Mouse (Mus musculus) stomach, embryonic 16.5 days (tissue): ENCODE results near the gene Tes3-ps. TPM values are rescaled to one million over a fixed set of nuclear protein-coding genes. Genes with fewer than 3 reads are reported as not detected.

Experiments
- ATAC-seq: fragments of 200-750 bp; cut with Nextera tagmentation; 2 replicates; pipeline ENCODE4 v1.8.0; 2017; ENCODE audit warnings: moderate number of reproducible peaks, moderate TSS enrichment; ENCODE audit not compliant: insufficient read depth, low FRiP score
- H3K27ac ChIP-seq: fragments of 300-500 bp; sonication (generic); 2 replicates; pipeline ENCODE4 v1.5.1; 2014; ENCODE audit warnings: low read length
- H3K27me3 ChIP-seq: fragments of 300-500 bp; sonication (generic); 2 replicates; pipeline ENCODE4 v1.6.1; 2014; ENCODE audit warnings: low read length, control low read depth, mixed read lengths; ENCODE audit not compliant: control insufficient read depth, insufficient read depth
- H3K36me3 ChIP-seq: fragments of 300-500 bp; sonication (generic); 2 replicates; pipeline ENCODE4 v1.6.1; 2014; ENCODE audit warnings: low read length; ENCODE audit not compliant: control insufficient read depth, insufficient read depth
- H3K4me1 ChIP-seq: fragments of 300-500 bp; sonication (generic); 2 replicates; pipeline ENCODE4 v1.6.1; 2014; ENCODE audit warnings: low read length, control low read depth, mixed read lengths; ENCODE audit not compliant: control insufficient read depth, insufficient read depth
- H3K4me2 ChIP-seq: fragments of 300-500 bp; sonication (generic); 2 replicates; pipeline ENCODE4 v1.6.1; 2014; ENCODE audit warnings: low read depth, low read length, mixed read lengths
- H3K4me3 ChIP-seq: fragments of 300-500 bp; sonication (generic); replicated peaks from 2 replicates; pipeline ENCODE4 v1.5.1; 2014; ENCODE audit warnings: mild to moderate bottlenecking, low read length
- H3K9ac ChIP-seq: fragments of 300-500 bp; sonication (generic); 2 replicates; pipeline ENCODE4 v1.6.1; 2014; ENCODE audit warnings: low read length
- H3K9me3 ChIP-seq: fragments of 300-500 bp; sonication (generic); replicated peaks from 2 replicates; pipeline ENCODE4 v1.6.1; 2016; ENCODE audit warnings: low read length, control low read depth; ENCODE audit not compliant: control insufficient read depth
- WGBS: fragments of 180-500 bp; shearing (Covaris S2); extraction: QIAGEN DNeasy Blood & Tissue Kit; methylation state at CpG from one replicate; pipeline ENCODE4 v1.1.7; 2014; 5-methylcytosine and 5-hydroxymethylcytosine counted together
- polyA plus RNA-seq: library from polyadenylated mRNA; unstranded; fragments of >200 nt; fragmentation: Nextera tagmentation; extraction: Ambion mirVana; gene quantifications from 2 replicates; pipeline ENCODE4 v1.2.1, GENCODE M21; 2015

Gene Tes3-ps
- 0.74 and 1.2 TPM in 2 replicates for polyA plus RNA-seq

DNA sequence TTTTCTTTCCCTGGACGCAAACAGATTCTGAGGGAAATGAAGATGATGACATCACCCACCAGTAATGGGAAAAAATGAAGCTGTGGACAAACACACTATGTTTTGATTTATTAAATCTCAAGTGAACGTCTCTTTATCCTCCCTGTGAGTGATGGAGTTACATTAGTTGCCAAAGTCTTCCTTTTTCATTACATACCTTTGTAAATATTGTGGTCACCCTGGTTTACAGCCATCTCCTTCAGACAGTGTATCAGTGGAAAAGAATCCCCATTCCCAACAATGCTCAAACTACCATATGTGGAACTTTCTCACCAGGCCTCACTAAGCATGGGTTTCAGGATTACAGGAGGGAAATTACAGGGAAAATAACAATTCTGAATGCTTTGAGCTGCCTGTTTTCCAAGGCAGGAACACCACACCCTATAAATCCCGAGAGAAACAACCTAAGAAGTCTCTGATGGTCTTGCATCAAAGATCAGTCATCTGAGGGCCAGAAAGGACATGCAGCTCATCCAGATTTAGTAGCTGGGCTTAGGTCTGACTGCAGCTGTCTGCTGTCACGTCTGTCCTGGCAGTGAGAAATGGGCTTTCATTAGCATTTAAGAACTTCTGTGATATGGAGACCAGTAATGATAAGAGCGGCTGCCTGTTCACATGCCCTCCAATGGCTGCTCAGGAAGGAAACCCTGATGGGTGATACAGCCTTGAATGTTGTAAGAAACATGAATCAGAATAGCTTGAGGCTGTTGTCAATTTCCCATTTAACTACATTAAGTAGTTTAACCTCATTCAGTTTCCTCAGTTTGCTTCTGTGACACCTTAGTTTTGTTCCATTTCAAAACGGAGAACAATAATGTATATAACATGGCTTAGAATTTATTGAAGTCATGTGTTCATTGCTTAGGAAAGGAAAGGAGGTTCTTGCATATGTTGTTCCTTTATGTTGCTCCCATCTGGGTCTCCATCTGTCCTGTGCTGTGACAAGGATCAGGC lies at the start of gene Tes3-ps:
TSS of gene Tes3-ps (plus strand) at position 943 of the 993 bp plus-strand sequence.
- no peak for ATAC-seq
- Histone ChIP-seq H3K4me3 (no peak within 1 kb of the TSS), H3K9me3 (no peaks in the 10 kb centered on the region), H3K4me2 (no peak within 1 kb of the TSS), H3K27ac (no peak within 1 kb of the TSS), H3K4me1 (no peaks in the 10 kb centered on the region), H3K27me3 (no peaks in the 10 kb centered on the region), H3K9ac (no peak within 1 kb of the TSS), H3K36me3 (no peaks in the 10 kb centered on the region)
- 58% methylated on average over 6 of the region's 6 CpGs for WGBS

DNA sequence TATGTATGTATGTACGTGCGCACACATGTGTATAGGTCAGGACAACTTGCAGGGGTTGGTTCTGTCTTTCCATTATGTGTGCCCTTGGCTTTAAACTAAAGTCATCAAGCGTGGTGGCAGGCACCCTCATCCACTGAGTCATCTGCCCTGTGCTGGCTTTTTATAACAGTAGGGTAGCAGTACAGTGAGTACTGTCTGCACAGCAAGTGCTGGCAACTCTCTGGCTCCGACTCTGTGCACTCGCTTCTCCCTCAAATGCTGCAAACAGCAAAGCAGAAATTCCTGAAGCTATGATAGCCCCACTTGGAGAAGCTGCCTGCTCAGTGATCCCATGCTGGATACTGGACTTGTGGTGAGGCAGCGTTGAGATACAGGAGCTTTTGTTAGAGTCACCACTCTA lies 48.7 kb upstream of the Tes3-ps start:
- Histone ChIP-seq H3K9ac (no peak overlapping the region), H3K27ac (no peak overlapping the region), H3K36me3 (peaks cover 7% of the 10 kb centered on the region; the same call in 1 of the 2 replicates), H3K27me3 (no peaks in the 10 kb centered on the region), H3K9me3 (no peaks in the 10 kb centered on the region), H3K4me2 (no peak overlapping the region), H3K4me1 (peaks cover 4% of the 10 kb centered on the region; the same call in 1 of the 2 replicates), H3K4me3 (no peak overlapping the region)
- ATAC-seq = no peak
- 94% methylated on average over 6 of the region's 6 CpGs for WGBS

DNA sequence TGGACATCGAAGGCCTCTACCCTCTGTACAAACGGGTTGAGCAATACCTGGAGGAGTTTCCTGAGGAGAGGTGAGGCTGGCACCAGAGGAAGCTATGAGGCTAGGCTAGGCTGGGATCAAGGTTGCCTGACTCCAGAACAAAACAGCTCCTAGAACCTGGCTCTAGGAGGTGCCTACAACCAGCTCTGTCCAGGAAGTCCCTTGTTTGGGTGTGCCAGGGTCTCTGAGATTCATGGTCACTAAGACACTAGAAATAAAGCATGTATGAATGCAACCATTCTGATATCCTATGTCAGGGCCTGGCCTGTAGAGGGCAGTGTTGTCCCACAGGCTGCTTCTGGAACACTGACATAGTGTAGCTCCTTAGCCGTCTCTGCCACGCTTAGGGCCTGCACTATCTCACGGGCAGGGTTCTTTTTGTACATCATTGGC lies 43.8 kb upstream of the Tes3-ps start:
- Histone ChIP-seq H3K9me3 (no peaks in the 10 kb centered on the region), H3K36me3 (peaks cover 5% of the 10 kb centered on the region; the same call in 1 of the 2 replicates), H3K4me2 (no peak overlapping the region), H3K9ac (0 out of 2 replicates have a peak overlapping the region, but pooled peaks have one; percentile 32), H3K27ac (peak overlapping the region; percentile 74; the same call in 1 of the 2 replicates), H3K27me3 (no peaks in the 10 kb centered on the region), H3K4me1 (peaks cover 6% of the 10 kb centered on the region; the same call in 1 of the 2 replicates), H3K4me3 (no peak overlapping the region)
- WGBS = 31% methylated on average over 5 of the region's 5 CpGs
- ATAC-seq = peak; percentile 80

DNA sequence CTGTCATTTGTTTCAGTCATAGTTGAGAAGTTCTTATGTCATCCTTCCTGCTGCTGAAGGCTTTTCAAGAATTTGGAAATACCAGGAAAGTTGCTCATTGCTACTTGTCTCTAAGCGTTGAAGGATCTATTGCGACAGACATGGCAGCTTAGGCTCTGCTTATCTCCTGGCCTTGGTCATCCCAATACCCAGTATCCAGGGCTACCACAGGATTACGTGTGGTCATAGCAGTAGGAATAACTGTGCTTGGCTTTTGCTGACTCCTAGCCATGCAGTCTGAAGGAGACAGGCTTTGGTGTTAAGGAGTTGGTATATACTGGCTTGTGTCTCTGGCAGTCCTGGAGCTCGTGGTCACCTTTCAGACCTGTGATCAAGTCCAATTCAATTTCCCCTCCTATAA lies 32.8 kb upstream of the Tes3-ps start:
- 77% methylated on average over 4 of the region's 4 CpGs for WGBS
- Histone ChIP-seq H3K27ac (peak overlapping the region; percentile 88), H3K9me3 (no peaks in the 10 kb centered on the region), H3K36me3 (0 out of 2 replicates have a peak, but pooled peaks cover 3% of the 10 kb centered on the region), H3K27me3 (no peaks in the 10 kb centered on the region), H3K4me3 (no peak overlapping the region), H3K4me2 (no peak overlapping the region), H3K9ac (0 out of 2 replicates have a peak overlapping the region, but pooled peaks have one; percentile 18), H3K4me1 (0 out of 2 replicates have a peak, but pooled peaks cover 11% of the 10 kb centered on the region)
- no peak for ATAC-seq

DNA sequence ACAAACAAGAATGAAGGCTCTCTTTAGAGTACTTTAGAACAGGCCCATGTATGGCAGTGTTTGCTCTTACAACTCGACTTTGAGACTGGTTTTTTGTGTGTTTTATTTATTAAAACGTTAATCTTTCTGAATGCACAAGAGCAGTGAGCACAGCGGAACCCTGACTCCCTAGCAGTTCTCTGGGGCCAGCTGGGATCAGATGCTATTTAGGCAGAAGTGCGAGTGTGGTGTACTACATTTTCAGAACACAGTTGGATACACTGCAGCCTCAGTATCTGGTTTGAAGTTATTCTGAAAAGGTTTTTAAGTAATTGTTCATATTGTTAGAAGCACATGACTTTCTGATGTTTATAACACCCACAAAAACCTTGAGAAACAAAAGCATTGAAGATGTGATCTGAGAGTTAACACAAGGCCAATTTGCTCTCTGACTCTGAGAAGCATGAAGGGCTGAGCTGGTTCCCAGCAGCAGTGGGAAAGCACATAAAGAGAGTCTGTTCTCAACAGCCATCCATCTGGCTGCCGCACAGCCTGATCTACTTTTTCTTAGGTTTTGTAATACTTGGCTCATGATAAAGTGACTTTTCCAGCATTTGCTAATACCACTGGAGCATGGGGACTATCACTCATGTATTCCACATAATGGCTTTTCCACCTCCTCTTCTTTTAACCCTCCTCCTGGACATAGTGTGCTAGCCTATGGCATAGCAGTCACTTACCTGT lies 32.3 kb upstream of the Tes3-ps start:
- H3K4me1 ChIP-seq = 0 out of 2 replicates have a peak, but pooled peaks cover 11% of the 10 kb centered on the region
- no peak overlapping the region for H3K4me3 ChIP-seq
- WGBS = 53% methylated on average over 5 of the region's 5 CpGs
- no peak overlapping the region for H3K4me2 ChIP-seq
- peak overlapping the region; percentile 88 for H3K27ac ChIP-seq
- ATAC-seq = 0 out of 2 replicates have a peak, but pooled peaks have one; percentile 37
- no peaks in the 10 kb centered on the region for H3K9me3 ChIP-seq
- no peaks in the 10 kb centered on the region for H3K27me3 ChIP-seq
- no peak overlapping the region for H3K9ac ChIP-seq
- 0 out of 2 replicates have a peak, but pooled peaks cover 3% of the 10 kb centered on the region for H3K36me3 ChIP-seq

DNA sequence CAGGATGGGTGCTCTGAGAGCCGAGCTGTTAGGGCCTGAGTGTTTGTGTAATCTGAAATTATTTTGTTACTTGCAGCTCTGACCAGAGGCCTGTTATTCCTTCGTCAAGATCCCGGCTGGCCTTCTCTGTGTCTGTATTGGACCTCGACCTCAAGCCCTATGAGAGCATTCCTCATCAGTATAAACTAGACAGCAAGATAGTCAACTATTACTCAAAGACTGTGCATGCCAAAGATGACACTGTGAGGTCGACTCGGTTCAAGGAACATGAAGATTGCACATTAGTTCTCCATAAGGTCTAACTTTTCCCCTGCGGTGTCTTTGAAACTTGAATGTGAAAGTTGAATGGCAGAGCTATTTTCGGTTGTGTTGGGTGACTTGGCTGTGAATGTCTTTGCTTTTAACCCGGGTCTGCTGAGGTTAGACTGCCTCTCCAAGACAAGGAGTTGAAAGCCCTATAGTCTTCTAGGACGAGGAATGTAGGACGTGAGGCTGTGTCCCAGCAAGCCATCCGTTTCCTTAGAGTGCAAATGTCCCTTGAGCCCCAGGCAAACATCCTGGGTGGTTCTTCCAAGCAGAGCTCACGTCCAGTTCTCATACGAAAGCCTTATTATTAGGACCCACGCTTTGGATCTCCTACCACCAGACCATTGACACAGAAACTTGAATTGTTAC lies 31.5 kb upstream of the Tes3-ps start:
- Histone ChIP-seq H3K9ac (no peak overlapping the region), H3K27me3 (no peaks in the 10 kb centered on the region), H3K4me3 (no peak overlapping the region), H3K27ac (peak overlapping the region; percentile 88), H3K4me1 (0 out of 2 replicates have a peak, but pooled peaks cover 11% of the 10 kb centered on the region), H3K36me3 (0 out of 2 replicates have a peak, but pooled peaks cover 3% of the 10 kb centered on the region), H3K9me3 (no peaks in the 10 kb centered on the region), H3K4me2 (no peak overlapping the region)
- WGBS = 85% methylated on average over 15 of the region's 15 CpGs
- ATAC-seq = no peak

DNA sequence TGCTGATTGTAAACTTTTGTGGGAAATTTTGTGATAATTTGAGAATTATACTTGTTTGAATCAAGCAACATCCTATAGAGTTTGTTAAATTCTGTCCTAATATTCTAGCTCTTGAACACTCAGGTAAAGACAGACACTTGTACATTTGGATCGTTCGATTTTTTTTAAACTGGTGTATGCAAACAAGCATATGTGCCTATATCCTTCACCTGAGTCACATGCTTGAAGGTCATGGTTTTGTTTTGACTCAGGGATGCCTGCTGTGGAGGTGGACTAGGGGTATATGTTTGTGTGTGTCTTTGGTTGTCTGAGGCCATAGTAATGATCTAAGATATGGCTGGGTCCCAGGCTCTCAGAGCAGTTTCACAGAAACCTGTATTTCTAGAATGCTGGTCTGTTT lies 30.2 kb upstream of the Tes3-ps start:
- no peak for ATAC-seq
- Histone ChIP-seq H3K9ac (no peak overlapping the region), H3K27ac (no peak overlapping the region), H3K4me1 (0 out of 2 replicates have a peak, but pooled peaks cover 11% of the 10 kb centered on the region), H3K27me3 (no peaks in the 10 kb centered on the region), H3K9me3 (no peaks in the 10 kb centered on the region), H3K4me3 (no peak overlapping the region), H3K36me3 (0 out of 2 replicates have a peak, but pooled peaks cover 1% of the 10 kb centered on the region), H3K4me2 (no peak overlapping the region)
- 99% methylated on average over 2 of the region's 2 CpGs for WGBS

DNA sequence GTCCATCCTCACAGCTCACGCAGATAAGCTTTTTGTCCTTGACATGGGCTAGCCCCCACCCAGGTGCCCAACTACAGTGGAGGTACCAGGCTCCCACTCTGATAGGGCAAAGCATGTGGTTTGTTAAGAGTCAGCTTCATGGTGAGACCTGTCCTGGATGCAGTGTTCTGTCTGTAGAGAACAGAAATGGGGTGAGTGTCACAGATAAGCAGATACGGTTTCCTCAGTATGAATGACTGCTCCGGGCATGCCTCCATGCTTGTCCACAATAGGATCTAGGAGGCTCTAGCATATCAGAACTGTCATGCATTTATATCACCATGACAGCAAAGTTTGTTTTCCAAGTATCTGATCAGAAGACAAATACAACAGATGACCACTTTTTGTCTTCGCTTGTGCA lies 27.2 kb upstream of the Tes3-ps start:
- H3K4me3 ChIP-seq = no peak overlapping the region
- no peak overlapping the region for H3K27ac ChIP-seq
- H3K36me3 ChIP-seq = no peaks in the 10 kb centered on the region

More for the DNA sequence above, 27.2 kb upstream of the Tes3-ps start:
- Histone ChIP-seq H3K4me1 (0 out of 2 replicates have a peak, but pooled peaks cover 5% of the 10 kb centered on the region), H3K4me2 (no peak overlapping the region), H3K9me3 (no peaks in the 10 kb centered on the region), H3K27me3 (no peaks in the 10 kb centered on the region), H3K9ac (no peak overlapping the region)
- ATAC-seq = no peak
- WGBS = 90% methylated on average over 4 of the region's 4 CpGs
